Mouse (Mus musculus): Measurements from ENCODE around the gene Scarb2. TPM values are rescaled to one million over a fixed set of nuclear protein-coding genes. Genes with fewer than 3 reads are reported as not detected.

Scarb2 gene
- total RNA-seq, 1 experiment, result 39.0 TPM

- in situ Hi-C loops (cut with MboI; ENCODE audit: low sequenced_read_pairs in 2 of 2, unreplicated experiment in 2 of 2), result no loop called here
- H3K9ac ChIP-seq (ENCODE audit: insufficient read depth, low read depth, low read length, poor library complexity, severe bottlenecking), result no peak overlapping the region
- H3K27ac ChIP-seq (ENCODE audit: insufficient read depth, low read depth, low read length, poor library complexity, severe bottlenecking), result no peak overlapping the region
- H3K4me3 ChIP-seq (ENCODE audit: insufficient read depth in 1 of 2, low read depth in 1 of 2, low read length in 2 of 2, poor library complexity in 1 of 2, severe bottlenecking in 1 of 2), result no peak overlapping the region
- no peaks in the 10 kb centered on the region for H3K9me3 ChIP-seq (ENCODE audit: control insufficient read depth, insufficient read depth, low read depth, low read length)
- DNase-seq (ENCODE audit: low read depth, low spot score), result peak; percentile 38
- H3K4me1 ChIP-seq (ENCODE audit: control insufficient read depth in 2 of 2, insufficient read depth in 2 of 2, low read length in 2 of 2, poor library complexity in 1 of 2), result no peaks in the 10 kb centered on the region
- H3K36me3 ChIP-seq (ENCODE audit: control insufficient read depth, insufficient read depth, low read length, poor library complexity, severe bottlenecking), result peaks cover 14% of the 10 kb centered on the region
- no peak for TF ChIP-seq CHD2 (IDR thresholded peaks at IDR 0.05; ENCODE audit: low read depth, low read length)
- no peak for TF ChIP-seq HCFC1 (IDR thresholded peaks at IDR 0.05; ENCODE audit: borderline replicate concordance, insufficient read depth, low read length)
- no peak for TF ChIP-seq ZNF384 (IDR thresholded peaks at IDR 0.05; ENCODE audit: low read depth, low read length)
- TF ChIP-seq ZC3H11A (IDR thresholded peaks at IDR 0.05; ENCODE audit: borderline replicate concordance, low read depth, low read length), result no peak
- no peak for TF ChIP-seq MAFK (IDR thresholded peaks at IDR 0.05; ENCODE audit: insufficient read depth, low read depth, low read length)
Observed at GRCm38 (mm10) chr5:92461321-92461720, 45.3 kb downstream of the Scarb2 start.

GRCm38 (mm10) chr5:92458726-92459125 is 47.9 kb downstream of the Scarb2 start:
- DNase-seq (ENCODE audit: low read depth, low spot score), result no peak
- TF ChIP-seq CHD2 (IDR thresholded peaks at IDR 0.05; ENCODE audit: low read depth, low read length) (no peak), ZC3H11A (IDR thresholded peaks at IDR 0.05; ENCODE audit: borderline replicate concordance, low read depth, low read length) (no peak), MAFK (IDR thresholded peaks at IDR 0.05; ENCODE audit: insufficient read depth, low read depth, low read length) (no peak), ZNF384 (IDR thresholded peaks at IDR 0.05; ENCODE audit: low read depth, low read length) (no peak), HCFC1 (IDR thresholded peaks at IDR 0.05; ENCODE audit: borderline replicate concordance, insufficient read depth, low read length) (no peak)
- Histone ChIP-seq H3K9ac (ENCODE audit: insufficient read depth, low read depth, low read length, poor library complexity, severe bottlenecking) (no peak overlapping the region), H3K9me3 (ENCODE audit: control insufficient read depth, insufficient read depth, low read depth, low read length) (no peaks in the 10 kb centered on the region), H3K4me3 (ENCODE audit: insufficient read depth in 1 of 2, low read depth in 1 of 2, low read length in 2 of 2, poor library complexity in 1 of 2, severe bottlenecking in 1 of 2) (no peak overlapping the region), H3K36me3 (ENCODE audit: control insufficient read depth, insufficient read depth, low read length, poor library complexity, severe bottlenecking) (peaks cover 23% of the 10 kb centered on the region), H3K4me1 (ENCODE audit: control insufficient read depth in 2 of 2, insufficient read depth in 2 of 2, low read length in 2 of 2, poor library complexity in 1 of 2) (no peaks in the 10 kb centered on the region), H3K27ac (ENCODE audit: insufficient read depth, low read depth, low read length, poor library complexity, severe bottlenecking) (no peak overlapping the region)
- in situ Hi-C loops (cut with MboI; ENCODE audit: low sequenced_read_pairs in 2 of 2, unreplicated experiment in 2 of 2), result no loop called here

- TF ChIP-seq MAFK (IDR thresholded peaks at IDR 0.05; ENCODE audit: insufficient read depth, low read depth, low read length) (no peak), ZNF384 (IDR thresholded peaks at IDR 0.05; ENCODE audit: low read depth, low read length) (no peak), HCFC1 (IDR thresholded peaks at IDR 0.05; ENCODE audit: borderline replicate concordance, insufficient read depth, low read length) (no peak)
- Histone ChIP-seq H3K4me3 (ENCODE audit: insufficient read depth in 1 of 2, low read depth in 1 of 2, low read length in 2 of 2, poor library complexity in 1 of 2, severe bottlenecking in 1 of 2) (no peak overlapping the region), H3K36me3 (ENCODE audit: control insufficient read depth, insufficient read depth, low read length, poor library complexity, severe bottlenecking) (peaks cover 27% of the 10 kb centered on the region), H3K9me3 (ENCODE audit: control insufficient read depth, insufficient read depth, low read depth, low read length) (no peaks in the 10 kb centered on the region), H3K27ac (ENCODE audit: insufficient read depth, low read depth, low read length, poor library complexity, severe bottlenecking) (no peak overlapping the region), H3K9ac (ENCODE audit: insufficient read depth, low read depth, low read length, poor library complexity, severe bottlenecking) (no peak overlapping the region), H3K4me1 (ENCODE audit: control insufficient read depth in 2 of 2, insufficient read depth in 2 of 2, low read length in 2 of 2, poor library complexity in 1 of 2) (no peaks in the 10 kb centered on the region)
- no peak for DNase-seq (ENCODE audit: low read depth, low spot score)
- in situ Hi-C loops (cut with MboI; ENCODE audit: low sequenced_read_pairs in 2 of 2, unreplicated experiment in 2 of 2), result no loop called here
Observed at GRCm38 (mm10) chr5:92457410-92457809, 49.2 kb downstream of the Scarb2 start.

GRCm38 (mm10) chr5:92452876-92453275 is 53.8 kb downstream of the Scarb2 start:
- Histone ChIP-seq H3K9ac (ENCODE audit: insufficient read depth, low read depth, low read length, poor library complexity, severe bottlenecking) (no peak overlapping the region), H3K36me3 (ENCODE audit: control insufficient read depth, insufficient read depth, low read length, poor library complexity, severe bottlenecking) (peaks cover 45% of the 10 kb centered on the region), H3K4me3 (ENCODE audit: insufficient read depth in 1 of 2, low read depth in 1 of 2, low read length in 2 of 2, poor library complexity in 1 of 2, severe bottlenecking in 1 of 2) (no peak overlapping the region), H3K4me1 (ENCODE audit: control insufficient read depth in 2 of 2, insufficient read depth in 2 of 2, low read length in 2 of 2, poor library complexity in 1 of 2) (no peaks in the 10 kb centered on the region), H3K9me3 (ENCODE audit: control insufficient read depth, insufficient read depth, low read depth, low read length) (no peaks in the 10 kb centered on the region), H3K27ac (ENCODE audit: insufficient read depth, low read depth, low read length, poor library complexity, severe bottlenecking) (no peak overlapping the region)
- DNase-seq (ENCODE audit: low read depth, low spot score), result no peak
- no peak for TF ChIP-seq HCFC1 (IDR thresholded peaks at IDR 0.05; ENCODE audit: borderline replicate concordance, insufficient read depth, low read length)
- TF ChIP-seq MAFK (IDR thresholded peaks at IDR 0.05; ENCODE audit: insufficient read depth, low read depth, low read length), result no peak
- no peak for TF ChIP-seq CHD2 (IDR thresholded peaks at IDR 0.05; ENCODE audit: low read depth, low read length)
- TF ChIP-seq ZNF384 (IDR thresholded peaks at IDR 0.05; ENCODE audit: low read depth, low read length), result no peak
- TF ChIP-seq ZC3H11A (IDR thresholded peaks at IDR 0.05; ENCODE audit: borderline replicate concordance, low read depth, low read length), result no peak
- in situ Hi-C loops (cut with MboI; ENCODE audit: low sequenced_read_pairs in 2 of 2, unreplicated experiment in 2 of 2), result no loop called here

- H3K27ac ChIP-seq (ENCODE audit: insufficient read depth, low read depth, low read length, poor library complexity, severe bottlenecking), result no peak overlapping the region
- H3K4me1 ChIP-seq (ENCODE audit: control insufficient read depth in 2 of 2, insufficient read depth in 2 of 2, low read length in 2 of 2, poor library complexity in 1 of 2), result no peaks in the 10 kb centered on the region
- peaks cover 42% of the 10 kb centered on the region for H3K36me3 ChIP-seq (ENCODE audit: control insufficient read depth, insufficient read depth, low read length, poor library complexity, severe bottlenecking)
- no peak overlapping the region for H3K9ac ChIP-seq (ENCODE audit: insufficient read depth, low read depth, low read length, poor library complexity, severe bottlenecking)
- H3K9me3 ChIP-seq (ENCODE audit: control insufficient read depth, insufficient read depth, low read depth, low read length), result no peaks in the 10 kb centered on the region
- no peak overlapping the region for H3K4me3 ChIP-seq (ENCODE audit: insufficient read depth in 1 of 2, low read depth in 1 of 2, low read length in 2 of 2, poor library complexity in 1 of 2, severe bottlenecking in 1 of 2)
- in situ Hi-C loops (cut with MboI; ENCODE audit: low sequenced_read_pairs in 2 of 2, unreplicated experiment in 2 of 2), result no loop called here
- no peak for DNase-seq (ENCODE audit: low read depth, low spot score)
- TF ChIP-seq ZC3H11A (IDR thresholded peaks at IDR 0.05; ENCODE audit: borderline replicate concordance, low read depth, low read length) (no peak), CHD2 (IDR thresholded peaks at IDR 0.05; ENCODE audit: low read depth, low read length) (no peak), HCFC1 (IDR thresholded peaks at IDR 0.05; ENCODE audit: borderline replicate concordance, insufficient read depth, low read length) (no peak), ZNF384 (IDR thresholded peaks at IDR 0.05; ENCODE audit: low read depth, low read length) (no peak), MAFK (IDR thresholded peaks at IDR 0.05; ENCODE audit: insufficient read depth, low read depth, low read length) (no peak)
Observed at GRCm38 (mm10) chr5:92446736-92447135, 59.9 kb downstream of the Scarb2 start.

All from ES-E14 (cell line).